Mouse (Mus musculus) lung, postnatal 0 days (tissue): ENCODE measurements around the gene Lhx5.

Source experiments
- CTCF ChIP-seq: IDR thresholded peaks from 2 replicates; pipeline ENCODE4 v1.5.1; 2016; ENCODE audit warnings: antibody characterized with exemption, mild to moderate bottlenecking
- EP300 ChIP-seq: IDR thresholded peaks from 2 replicates; pipeline ENCODE4 v1.6.1; 2016; ENCODE audit warnings: antibody characterized with exemption, mild to moderate bottlenecking, control low read depth

- TF ChIP-seq CTCF: no peak
- no peak for TF ChIP-seq EP300
Measured at GRCm38 (mm10) chr5:120456253-120456652, 24.8 kb downstream of the Lhx5 start.
